Mouse (Mus musculus): ENCODE results near the gene Kcnq1. TPM values are rescaled to one million over a fixed set of nuclear protein-coding genes. Genes with fewer than 3 reads are reported as not detected.

Kcnq1 gene
- total RNA-seq, 2 experiments from 2014 or later: 4.4 to 5.0 TPM

- no peak for DNase-seq
These were observed 313.5 kb downstream of the Kcnq1 start for GRCm38 (mm10) chr7:143419585-143420160.

GRCm38 (mm10) chr7:143428142-143428813 lies 322.1 kb downstream of the Kcnq1 start:
- no peak for DNase-seq

GRCm38 (mm10) chr7:143428814-143429499 lies 322.8 kb downstream of the Kcnq1 start:
- DNase-seq: no peak

GRCm38 (mm10) chr7:143432631-143433030 lies 326.5 kb downstream of the Kcnq1 start:
- no peak for DNase-seq

- peak; percentile 81 for DNase-seq
These were observed 327.2 kb downstream of the Kcnq1 start for GRCm38 (mm10) chr7:143433331-143433730.

- DNase-seq: no peak
These were observed 331.2 kb downstream of the Kcnq1 start for GRCm38 (mm10) chr7:143437231-143437893.

- peak; percentile 37 for DNase-seq
These were observed 331.9 kb downstream of the Kcnq1 start for GRCm38 (mm10) chr7:143437894-143438581.

- DNase-seq: no peak
These were observed 332.8 kb downstream of the Kcnq1 start for GRCm38 (mm10) chr7:143438965-143439364.

GRCm38 (mm10) chr7:143444580-143444954 lies 338.4 kb downstream of the Kcnq1 start:
- DNase-seq: no peak

GRCm38 (mm10) chr7:143444955-143445648 lies 338.9 kb downstream of the Kcnq1 start:
- no peak for DNase-seq

- DNase-seq: peak; percentile 36
These were observed 339.7 kb downstream of the Kcnq1 start for GRCm38 (mm10) chr7:143445651-143446460.

GRCm38 (mm10) chr7:143447130-143447529 lies 341.0 kb downstream of the Kcnq1 start:
- peak; percentile 45 for DNase-seq

GRCm38 (mm10) chr7:143458963-143459331 lies 352.8 kb downstream of the Kcnq1 start:
- DNase-seq: no peak

- peak; percentile 70 for DNase-seq
These were observed 353.4 kb downstream of the Kcnq1 start for GRCm38 (mm10) chr7:143459332-143460211.

GRCm38 (mm10) chr7:143460217-143460834 lies 354.2 kb downstream of the Kcnq1 start:
- no peak for DNase-seq

- peak; percentile 93 for DNase-seq
These were observed 354.7 kb downstream of the Kcnq1 start, which contains the start of gene Cdkn1c for GRCm38 (mm10) chr7:143460874-143461273. Gene Cdkn1c (minus strand): TSS chr7:143461050.

- DNase-seq: no peak
These were observed 355.2 kb downstream of the Kcnq1 start for GRCm38 (mm10) chr7:143461294-143461870.

- DNase-seq: no peak
These were observed 355.8 kb downstream of the Kcnq1 start for GRCm38 (mm10) chr7:143461920-143462319.

GRCm38 (mm10) chr7:143462516-143462915 lies 356.4 kb downstream of the Kcnq1 start:
- no peak for DNase-seq
